In genomic region chr5:85977646-85978426, GRCm38 (mm10) we compare ENCODE assay signal across 27 mouse cellular contexts.
A peak's percentile ranks its signal among the peaks of the same experiment; 100 is the strongest.
DNase-seq lines count a peak whose midpoint lies in the region; ATAC-seq and TF ChIP-seq lines count a peak whose summit lies in the region.
"Had no signal": no experiment of that assay in that cellular context is flagged by ENCODE, and none has a peak within 500 bp of the region (broad histone marks: within the 10 kb centered on the region; RNA-seq: fewer than 3 reads in every experiment).

No protein-coding gene starts in this region.

- no peak for TF ChIP-seq POLR2A in limb, embryonic 14.5 days (IDR thresholded peaks at IDR 0.05; ENCODE audit: borderline replicate concordance, extremely low read depth, insufficient read depth, insufficient read length)

- H3K4me2 ChIP-seq in lung, embryonic 14.5 days: no peak overlapping the region
- no peak overlapping the region for H3K4me2 ChIP-seq in limb, embryonic 14.5 days (replicated peaks; ENCODE audit: low read depth, low read length, severe bottlenecking)
- H3K4me2 ChIP-seq in forebrain, postnatal 0 days (ENCODE audit: low read depth): no peak overlapping the region
- H3K4me2 ChIP-seq: embryonic facial prominence, embryonic 15.5 days; forebrain, embryonic 13.5 days; heart, embryonic 15.5 days; liver, embryonic 12.5 days; neural tube, embryonic 15.5 days had no signal

- no peak overlapping the region for H3K27ac ChIP-seq in lung, embryonic 14.5 days (ENCODE audit: low read depth)
- no peak overlapping the region for H3K27ac ChIP-seq in limb, embryonic 14.5 days (replicated peaks; ENCODE audit: low read depth, low read length)
- H3K27ac ChIP-seq in forebrain, postnatal 0 days (ENCODE audit: low read depth, low read length): no peak overlapping the region
- H3K27ac ChIP-seq: embryonic facial prominence, embryonic 15.5 days; forebrain, embryonic 13.5 days; heart, embryonic 10.5 days; heart, embryonic 15.5 days; liver, embryonic 12.5 days; neural tube, embryonic 15.5 days had no signal

- no peak for TF ChIP-seq CTCF in lung, embryonic 14.5 days (IDR thresholded peaks at IDR 0.05; ENCODE audit: low read depth)
- TF ChIP-seq CTCF in forebrain, postnatal 0 days (IDR thresholded peaks at IDR 0.05; ENCODE audit: low read depth): no peak

- DNase-seq in lung, embryonic 14.5 days: peak; percentile 78
- no peak for DNase-seq in lung, postnatal 36 days
- peak; percentile 11 for DNase-seq in A20 (ENCODE audit: low read depth, low spot score)
- DNase-seq in adipocyte (ENCODE audit: low spot score): peak; percentile 44
- DNase-seq in limb, embryonic 14.5 days (ENCODE audit: low spot score): peak; percentile 52
- no peak for DNase-seq in forebrain, postnatal 0 days
- no peak for DNase-seq in adrenal gland, adult 18-20 months (ENCODE audit: low spot score in 2 of 2)
- DNase-seq: adrenal gland, postnatal 36 days; cerebellum, adult 18-20 months; cerebellum, postnatal 14 days; gastrocnemius, postnatal 25 days; heart, adult 11 months; kidney, adult 18-20 months; kidney, postnatal 4 days; liver, postnatal 0 days; midbrain, embryonic 14.5 days; retina, postnatal 1 day; right cerebral cortex, postnatal 14 days had no signal

- H3K9me3 ChIP-seq in lung, embryonic 14.5 days (ENCODE audit: low read depth, low read length): no peaks in the 10 kb centered on the region
- no peaks in the 10 kb centered on the region for H3K9me3 ChIP-seq in limb, embryonic 14.5 days (ENCODE audit: control insufficient read depth, low read length)
- H3K9me3 ChIP-seq in forebrain, postnatal 0 days (ENCODE audit: low read length): no peaks in the 10 kb centered on the region
- H3K9me3 ChIP-seq: embryonic facial prominence, embryonic 15.5 days; forebrain, embryonic 13.5 days; G1E; heart, embryonic 10.5 days; heart, embryonic 15.5 days; liver, embryonic 12.5 days; neural tube, embryonic 15.5 days had no signal

- no peaks in the 10 kb centered on the region for H3K27me3 ChIP-seq in lung, embryonic 14.5 days (ENCODE audit: insufficient read depth, low read length)
- H3K27me3 ChIP-seq in limb, embryonic 14.5 days (ENCODE audit: control insufficient read depth, insufficient read depth, low read length): no peaks in the 10 kb centered on the region
- no peaks in the 10 kb centered on the region for H3K27me3 ChIP-seq in forebrain, postnatal 0 days (ENCODE audit: insufficient read depth, low read length)
- H3K27me3 ChIP-seq: embryonic facial prominence, embryonic 15.5 days; forebrain, embryonic 13.5 days; heart, embryonic 15.5 days; liver, embryonic 12.5 days; neural tube, embryonic 15.5 days had no signal

- WGBS in lung, embryonic 14.5 days: 41% methylated on average over 8 of the region's 8 CpGs
- 42% methylated on average over 8 of the region's 8 CpGs for WGBS in limb, embryonic 14.5 days
- WGBS in forebrain, postnatal 0 days: 58% methylated on average over 8 of the region's 8 CpGs

- H3K36me3 ChIP-seq in lung, embryonic 14.5 days (ENCODE audit: insufficient read depth): no peaks in the 10 kb centered on the region
- no peaks in the 10 kb centered on the region for H3K36me3 ChIP-seq in limb, embryonic 14.5 days (ENCODE audit: control insufficient read depth, insufficient read depth, low read length)
- no peaks in the 10 kb centered on the region for H3K36me3 ChIP-seq in forebrain, postnatal 0 days (ENCODE audit: insufficient read depth)
- H3K36me3 ChIP-seq: embryonic facial prominence, embryonic 15.5 days; G1E; heart, embryonic 10.5 days; heart, embryonic 15.5 days; liver, embryonic 12.5 days; neural tube, embryonic 15.5 days had no signal

- ATAC-seq in lung, embryonic 14.5 days (ENCODE audit: insufficient read depth): peak; percentile 82
- ATAC-seq in limb, embryonic 14.5 days (ENCODE audit: low FRiP score, low read depth): no peak
- no peak for ATAC-seq in forebrain, postnatal 0 days
- ATAC-seq: forebrain, embryonic 13.5 days; hindbrain, embryonic 16.5 days; liver, embryonic 12.5 days; liver, postnatal 0 days; Patski had no signal

- no peak overlapping the region for H3K4me3 ChIP-seq in lung, embryonic 14.5 days (ENCODE audit: low read depth, low read length)
- H3K4me3 ChIP-seq in limb, embryonic 14.5 days (replicated peaks; ENCODE audit: low read length): no peak overlapping the region
- H3K4me3 ChIP-seq in forebrain, postnatal 0 days (ENCODE audit: low read depth, low read length): no peak overlapping the region
- H3K4me3 ChIP-seq: embryonic facial prominence, embryonic 15.5 days; forebrain, embryonic 13.5 days; heart, embryonic 10.5 days; heart, embryonic 15.5 days; liver, embryonic 12.5 days; neural tube, embryonic 15.5 days had no signal

- H3K4me1 ChIP-seq in lung, embryonic 14.5 days (ENCODE audit: insufficient read depth): no peaks in the 10 kb centered on the region
- 0 out of 2 replicates have a peak, but pooled peaks cover 2% of the 10 kb centered on the region for H3K4me1 ChIP-seq in limb, embryonic 14.5 days (ENCODE audit: control insufficient read depth, insufficient read depth, low read length)
- H3K4me1 ChIP-seq in forebrain, postnatal 0 days (ENCODE audit: insufficient read depth): no peaks in the 10 kb centered on the region
- H3K4me1 ChIP-seq: embryonic facial prominence, embryonic 15.5 days; forebrain, embryonic 13.5 days; heart, embryonic 10.5 days; heart, embryonic 15.5 days; liver, embryonic 12.5 days; neural tube, embryonic 15.5 days had no signal

- no peak overlapping the region for H3K9ac ChIP-seq in lung, embryonic 14.5 days
- no peak overlapping the region for H3K9ac ChIP-seq in limb, embryonic 14.5 days (ENCODE audit: low read depth, low read length, severe bottlenecking)
- no peak overlapping the region for H3K9ac ChIP-seq in forebrain, postnatal 0 days
- H3K9ac ChIP-seq: embryonic facial prominence, embryonic 15.5 days; forebrain, embryonic 13.5 days; heart, embryonic 15.5 days; liver, embryonic 12.5 days; liver, postnatal 0 days; neural tube, embryonic 15.5 days had no signal

Comparison
In these comparisons a context has a peak if more than half of its experiments do, and no peak if none do; other contexts are left out.
1. DNase-seq: peak in lung, embryonic 14.5 days (single experiment), A20 (single experiment), adipocyte (single experiment) and limb, embryonic 14.5 days (single experiment); none in lung, postnatal 36 days (single experiment), forebrain, postnatal 0 days (single experiment) and adrenal gland, adult 18-20 months (0 of 2).